Mouse (Mus musculus) adrenal gland, adult 8-10 months (tissue): ENCODE measurements at regions not wholly inside any gene's neighbourhood (a gene's known extent, or its start where the extent isn't known, plus 50 kb on each side); places are given as distances from the start of the nearest gene placed in this dataset.

Source experiments
- DNase-seq: peaks from one replicate; pipeline ENCODE4 v3.0.0; 2022

GRCm38 (mm10) chr1:143946933-143947332 lies 57.0 kb downstream of the Rgs2 start:
- peak; percentile 71 for DNase-seq

- peak; percentile 91 for DNase-seq
Observed at GRCm38 (mm10) chr1:143941465-143941864, 62.5 kb downstream of the Rgs2 start.

GRCm38 (mm10) chr1:143939511-143939910 lies 64.5 kb downstream of the Rgs2 start:
- no peak for DNase-seq

- DNase-seq: no peak
Observed at GRCm38 (mm10) chr1:143938569-143938968, 65.4 kb downstream of the Rgs2 start.

- no peak for DNase-seq
Observed at GRCm38 (mm10) chr1:143930798-143931197, 73.2 kb downstream of the Rgs2 start.

GRCm38 (mm10) chr1:143929567-143930165 lies 74.3 kb downstream of the Rgs2 start:
- DNase-seq: no peak

- no peak for DNase-seq
Observed at GRCm38 (mm10) chr1:143922499-143922898, 81.5 kb downstream of the Rgs2 start.

GRCm38 (mm10) chr1:143920256-143920655 lies 83.7 kb downstream of the Rgs2 start:
- DNase-seq: no peak

- no peak for DNase-seq
Observed at GRCm38 (mm10) chr1:143918949-143919348, 85.0 kb downstream of the Rgs2 start.

GRCm38 (mm10) chr1:143918146-143918774 lies 85.7 kb downstream of the Rgs2 start:
- DNase-seq: no peak

- no peak for DNase-seq
Observed at GRCm38 (mm10) chr1:143917623-143918022, 86.3 kb downstream of the Rgs2 start.

- no peak for DNase-seq
Observed at GRCm38 (mm10) chr1:143916587-143916986, 87.4 kb downstream of the Rgs2 start.

- no peak for DNase-seq
Observed at GRCm38 (mm10) chr1:143912586-143912985, 91.4 kb downstream of the Rgs2 start.

- DNase-seq: no peak
Observed at GRCm38 (mm10) chr1:143911230-143911629, 92.7 kb downstream of the Rgs2 start.

GRCm38 (mm10) chr1:143910530-143910929 lies 93.4 kb downstream of the Rgs2 start:
- no peak for DNase-seq

GRCm38 (mm10) chr1:143907312-143907711 lies 96.6 kb downstream of the Rgs2 start:
- no peak for DNase-seq

- DNase-seq: no peak
Observed at GRCm38 (mm10) chr1:143906881-143907280, 97.1 kb downstream of the Rgs2 start.

GRCm38 (mm10) chr1:143903985-143904384 lies 100.0 kb downstream of the Rgs2 start:
- DNase-seq: no peak

- no peak for DNase-seq
Observed at GRCm38 (mm10) chr1:143903234-143903633, 100.7 kb downstream of the Rgs2 start.

GRCm38 (mm10) chr1:143901127-143901920 lies 102.6 kb downstream of the Rgs2 start:
- no peak for DNase-seq

GRCm38 (mm10) chr1:143888510-143888909 lies 111.4 kb downstream of the Uchl5 start:
- no peak for DNase-seq

GRCm38 (mm10) chr1:143888065-143888464 lies 111.0 kb downstream of the Uchl5 start:
- DNase-seq: no peak

GRCm38 (mm10) chr1:143886014-143886413 lies 108.9 kb downstream of the Uchl5 start:
- DNase-seq: no peak

GRCm38 (mm10) chr1:143881192-143881591 lies 104.1 kb downstream of the Uchl5 start:
- DNase-seq: no peak
